Mouse (Mus musculus): ENCODE data around the gene Ptpn21. TPM values are rescaled to one million over a fixed set of nuclear protein-coding genes. Genes with fewer than 3 reads are reported as not detected.

Ptpn21 gene
- polyA plus RNA-seq, 1 experiment from 2014 or later = 9.8 TPM

GRCm38 (mm10) chr12:98737801-98738350, 671 bp upstream of the Ptpn21 start:
- Histone ChIP-seq H3K4me2 (replicated peaks) (peak overlapping the region; percentile 77), H3K9me3 (no peaks in the 10 kb centered on the region), H3K27me3 (peaks cover 10% of the 10 kb centered on the region), H3K4me1 (peaks cover 30% of the 10 kb centered on the region), H3K9ac (replicated peaks) (peak overlapping the region; percentile 88), H3K4me3 (peak overlapping the region; percentile 92), H3K36me3 (no peaks in the 10 kb centered on the region), H3K27ac (replicated peaks) (no peak overlapping the region)
- ATAC-seq (ENCODE audit: low FRiP score, low read depth) = peak; percentile 45; the same call in 1 of the 2 replicates
- 13% methylated on average over 7 of the region's 7 CpGs for WGBS

GRCm38 (mm10) chr12:98734880-98735801, 2.1 kb downstream of the Ptpn21 start:
- ATAC-seq (ENCODE audit: low FRiP score, low read depth) = peak; percentile 29; the same call in 1 of the 2 replicates
- Histone ChIP-seq H3K9me3 (no peaks in the 10 kb centered on the region), H3K9ac (replicated peaks) (peak overlapping the region; percentile 68), H3K4me1 (peaks cover 30% of the 10 kb centered on the region), H3K27me3 (peaks cover 7% of the 10 kb centered on the region), H3K36me3 (0 out of 2 replicates have a peak, but pooled peaks cover 5% of the 10 kb centered on the region), H3K4me3 (peak overlapping the region; percentile 63), H3K4me2 (replicated peaks) (peak overlapping the region; percentile 82), H3K27ac (replicated peaks) (peak overlapping the region; percentile 42; the same call in 1 of the 2 replicates)
- WGBS = 10% methylated on average over 22 of the region's 22 CpGs

- Histone ChIP-seq H3K4me2 (replicated peaks) (peak overlapping the region; percentile 82), H3K9me3 (no peaks in the 10 kb centered on the region), H3K36me3 (0 out of 2 replicates have a peak, but pooled peaks cover 5% of the 10 kb centered on the region), H3K4me3 (peak overlapping the region; percentile 63), H3K27me3 (peaks cover 7% of the 10 kb centered on the region), H3K4me1 (peaks cover 30% of the 10 kb centered on the region), H3K9ac (replicated peaks) (peak overlapping the region; percentile 68), H3K27ac (replicated peaks) (peak overlapping the region; percentile 52)
- ATAC-seq (ENCODE audit: low FRiP score, low read depth) = peak; percentile 86
- WGBS = 1% methylated on average over 30 of the region's 30 CpGs
Measured at GRCm38 (mm10) chr12:98734246-98734879, 2.8 kb downstream of the Ptpn21 start.

- Histone ChIP-seq H3K36me3 (0 out of 2 replicates have a peak, but pooled peaks cover 9% of the 10 kb centered on the region), H3K9ac (replicated peaks) (peak overlapping the region; percentile 68; the same call in 1 of the 2 replicates), H3K9me3 (no peaks in the 10 kb centered on the region), H3K4me3 (peak overlapping the region; percentile 63), H3K27me3 (peaks cover 7% of the 10 kb centered on the region), H3K27ac (replicated peaks) (no peak overlapping the region), H3K4me2 (replicated peaks) (peak overlapping the region; percentile 82), H3K4me1 (peaks cover 30% of the 10 kb centered on the region)
- no peak for ATAC-seq (ENCODE audit: low FRiP score, low read depth)
- WGBS = 19% methylated on average over 12 of the region's 12 CpGs
Measured at GRCm38 (mm10) chr12:98733776-98734175, 3.4 kb downstream of the Ptpn21 start.

- peaks cover 5% of the 10 kb centered on the region for H3K27me3 ChIP-seq
- no peak for ATAC-seq (ENCODE audit: low FRiP score, low read depth)
- H3K9ac ChIP-seq (replicated peaks) = peak overlapping the region; percentile 29; the same call in 1 of the 2 replicates
- peaks cover 28% of the 10 kb centered on the region for H3K4me1 ChIP-seq
- no peaks in the 10 kb centered on the region for H3K9me3 ChIP-seq
- 78% methylated on average over 3 of the region's 3 CpGs for WGBS
- peak overlapping the region; percentile 82 for H3K4me2 ChIP-seq (replicated peaks)
- H3K4me3 ChIP-seq = peak overlapping the region; percentile 63
- 0 out of 2 replicates have a peak, but pooled peaks cover 10% of the 10 kb centered on the region for H3K36me3 ChIP-seq
- no peak overlapping the region for H3K27ac ChIP-seq (replicated peaks)
Measured at GRCm38 (mm10) chr12:98733165-98733564, 4.0 kb downstream of the Ptpn21 start.

GRCm38 (mm10) chr12:98730682-98731081, 6.5 kb downstream of the Ptpn21 start:
- Histone ChIP-seq H3K4me3 (no peak overlapping the region), H3K36me3 (0 out of 2 replicates have a peak, but pooled peaks cover 10% of the 10 kb centered on the region), H3K9me3 (no peaks in the 10 kb centered on the region), H3K9ac (replicated peaks) (no peak overlapping the region), H3K27me3 (no peaks in the 10 kb centered on the region), H3K27ac (replicated peaks) (no peak overlapping the region), H3K4me2 (replicated peaks) (no peak overlapping the region), H3K4me1 (peaks cover 20% of the 10 kb centered on the region)
- no peak for ATAC-seq (ENCODE audit: low FRiP score, low read depth)
- WGBS = 88% methylated on average over 11 of the region's 11 CpGs

- ATAC-seq (ENCODE audit: low FRiP score, low read depth) = no peak
- 85% methylated on average over 7 of the region's 7 CpGs for WGBS
- no peak overlapping the region for H3K4me2 ChIP-seq (replicated peaks)
Measured at GRCm38 (mm10) chr12:98727186-98727585, 10.0 kb downstream of the Ptpn21 start.

GRCm38 (mm10) chr12:98726078-98726477, 11.1 kb downstream of the Ptpn21 start:
- no peak for ATAC-seq (ENCODE audit: low FRiP score, low read depth)
- no peaks in the 10 kb centered on the region for H3K9me3 ChIP-seq
- 88% methylated on average over 7 of the region's 7 CpGs for WGBS
- no peaks in the 10 kb centered on the region for H3K27me3 ChIP-seq
- H3K4me3 ChIP-seq = no peak overlapping the region
- no peak overlapping the region for H3K27ac ChIP-seq (replicated peaks)
- H3K36me3 ChIP-seq = 0 out of 2 replicates have a peak, but pooled peaks cover 11% of the 10 kb centered on the region
- no peak overlapping the region for H3K9ac ChIP-seq (replicated peaks)
- no peak overlapping the region for H3K4me2 ChIP-seq (replicated peaks)
- 0 out of 2 replicates have a peak, but pooled peaks cover under 1% of the 10 kb centered on the region for H3K4me1 ChIP-seq

More at GRCm38 (mm10) chr12:98727186-98727585, 10.0 kb downstream of the Ptpn21 start:
- Histone ChIP-seq H3K36me3 (0 out of 2 replicates have a peak, but pooled peaks cover 14% of the 10 kb centered on the region), H3K9ac (replicated peaks) (no peak overlapping the region), H3K27ac (replicated peaks) (no peak overlapping the region), H3K4me1 (no peaks in the 10 kb centered on the region), H3K4me3 (no peak overlapping the region), H3K9me3 (no peaks in the 10 kb centered on the region), H3K27me3 (no peaks in the 10 kb centered on the region)

- no peaks in the 10 kb centered on the region for H3K9me3 ChIP-seq
- ATAC-seq (ENCODE audit: low FRiP score, low read depth) = no peak
- no peaks in the 10 kb centered on the region for H3K27me3 ChIP-seq
Measured at GRCm38 (mm10) chr12:98724976-98725375, 12.2 kb downstream of the Ptpn21 start.

GRCm38 (mm10) chr12:98724224-98724623, 13.0 kb downstream of the Ptpn21 start:
- Histone ChIP-seq H3K27ac (replicated peaks) (no peak overlapping the region), H3K9ac (replicated peaks) (no peak overlapping the region), H3K4me3 (no peak overlapping the region), H3K4me1 (peaks cover 3% of the 10 kb centered on the region; the same call in 1 of the 2 replicates), H3K27me3 (no peaks in the 10 kb centered on the region), H3K4me2 (replicated peaks) (no peak overlapping the region), H3K36me3 (0 out of 2 replicates have a peak, but pooled peaks cover 11% of the 10 kb centered on the region), H3K9me3 (no peaks in the 10 kb centered on the region)
- WGBS = 95% methylated on average over 7 of the region's 7 CpGs
- no peak for ATAC-seq (ENCODE audit: low FRiP score, low read depth)

More at GRCm38 (mm10) chr12:98724976-98725375, 12.2 kb downstream of the Ptpn21 start:
- Histone ChIP-seq H3K4me1 (peaks cover 3% of the 10 kb centered on the region; the same call in 1 of the 2 replicates), H3K4me3 (no peak overlapping the region), H3K36me3 (0 out of 2 replicates have a peak, but pooled peaks cover 11% of the 10 kb centered on the region), H3K4me2 (replicated peaks) (no peak overlapping the region), H3K27ac (replicated peaks) (no peak overlapping the region), H3K9ac (replicated peaks) (no peak overlapping the region)
- 82% methylated on average over 5 of the region's 5 CpGs for WGBS

- Histone ChIP-seq H3K9me3 (no peaks in the 10 kb centered on the region), H3K9ac (replicated peaks) (no peak overlapping the region), H3K27ac (replicated peaks) (no peak overlapping the region), H3K4me3 (no peak overlapping the region), H3K27me3 (no peaks in the 10 kb centered on the region), H3K36me3 (0 out of 2 replicates have a peak, but pooled peaks cover 7% of the 10 kb centered on the region), H3K4me1 (peaks cover 3% of the 10 kb centered on the region; the same call in 1 of the 2 replicates), H3K4me2 (replicated peaks) (no peak overlapping the region)
- ATAC-seq (ENCODE audit: low FRiP score, low read depth) = no peak
- 86% methylated on average over 3 of the region's 3 CpGs for WGBS
Measured at GRCm38 (mm10) chr12:98721030-98721429, 16.2 kb downstream of the Ptpn21 start.

Measured in midbrain, embryonic 12.5 days (tissue).